Mouse (Mus musculus): ENCODE data around the gene Gon4l. TPM values are rescaled to one million over a fixed set of nuclear protein-coding genes. Genes with fewer than 3 reads are reported as not detected.
"Not testable (repeated sequence)": the region's sequence is repeated elsewhere in the genome, so short reads cannot be mapped to it uniquely, and the experiment has no call there.

Gene Gon4l
- total RNA-seq (2017): 28.5 and 44.9 TPM in 2 replicates

DNA sequence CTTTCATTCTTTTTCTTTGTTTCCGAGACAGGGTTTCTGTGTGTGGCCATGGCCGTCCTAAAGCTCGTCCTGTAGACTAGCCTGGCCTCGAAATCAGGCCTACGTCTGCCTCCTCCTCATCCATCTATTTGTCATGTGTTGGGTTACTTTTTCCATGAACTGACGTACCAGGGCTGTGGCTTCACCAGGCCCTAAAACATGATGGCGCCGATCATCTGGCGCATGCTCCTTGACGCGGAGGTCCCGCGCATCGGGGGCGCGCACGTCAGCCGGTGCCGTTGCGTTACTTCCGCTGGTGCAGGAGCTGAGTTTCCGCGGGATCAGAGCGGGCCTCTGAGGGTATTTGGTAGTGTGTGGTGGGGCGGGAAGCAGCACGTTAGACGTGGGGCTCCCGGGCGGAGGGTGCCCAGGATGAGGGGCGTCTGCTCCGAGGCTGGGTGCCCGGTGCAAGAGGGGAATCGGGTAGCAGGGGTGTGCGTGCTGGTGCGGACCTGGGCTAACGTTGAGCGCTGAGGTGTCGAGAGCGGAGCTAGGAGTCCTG lies at the start of gene Gon4l:
Gene Gon4l, plus strand, starts transcription at position 281 of the 541 bp plus-strand sequence.
- ATAC-seq (replicated peaks in 1 of 2; ENCODE audit: insufficient read depth in 1 of 2, low FRiP score in 2 of 2, low TSS enrichment in 1 of 2, low read depth in 1 of 2, poor library complexity in 2 of 2, severe bottlenecking in 2 of 2): peak; percentile 74 to 86

DNA sequence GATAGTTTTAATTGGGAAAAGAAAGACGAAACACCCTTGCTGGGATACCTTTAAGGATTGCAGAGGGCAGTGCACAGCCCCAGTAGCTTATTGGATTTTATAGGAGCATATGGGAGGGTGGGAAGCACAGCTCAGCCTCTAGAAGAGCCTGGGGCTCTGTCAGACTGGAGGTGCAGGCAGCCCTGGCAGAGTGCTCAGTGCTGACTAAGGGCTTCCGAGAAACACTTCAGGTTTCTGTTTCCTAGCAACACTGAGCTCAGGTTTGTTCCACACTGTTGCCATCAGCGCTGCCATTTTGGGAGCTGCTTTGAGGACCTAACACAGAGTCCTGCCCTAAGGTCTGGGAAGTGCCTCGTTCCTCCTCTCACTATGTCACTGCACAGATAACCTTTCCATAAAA lies 48.7 kb upstream of the Gon4l start:
- not testable (repeated sequence) for ATAC-seq (replicated peaks in 1 of 2; ENCODE audit: insufficient read depth in 1 of 2, low FRiP score in 2 of 2, low TSS enrichment in 1 of 2, low read depth in 1 of 2, poor library complexity in 2 of 2, severe bottlenecking in 2 of 2)

DNA sequence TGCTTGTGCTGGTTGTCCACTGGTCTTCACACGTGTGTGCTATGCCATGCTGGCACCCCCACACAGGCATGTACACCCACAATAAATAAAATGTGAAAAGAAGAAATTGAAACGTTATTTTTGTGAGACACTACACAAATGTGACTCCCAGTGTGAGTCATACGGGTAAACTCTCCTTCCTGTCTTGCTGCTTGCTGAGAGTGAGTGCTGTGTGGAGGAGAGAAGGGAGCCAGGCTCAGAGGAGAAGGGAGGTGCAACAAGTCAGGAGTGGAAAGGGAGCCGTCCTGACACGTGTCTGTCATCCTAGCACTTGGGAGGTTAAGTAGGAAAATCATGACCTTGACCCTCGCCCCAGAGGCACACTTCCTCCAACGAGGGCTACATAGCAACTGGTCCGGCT lies 48.2 kb upstream of the Gon4l start:
- ATAC-seq (replicated peaks in 1 of 2; ENCODE audit: insufficient read depth in 1 of 2, low FRiP score in 2 of 2, low TSS enrichment in 1 of 2, low read depth in 1 of 2, poor library complexity in 2 of 2, severe bottlenecking in 2 of 2): not testable (repeated sequence)

DNA sequence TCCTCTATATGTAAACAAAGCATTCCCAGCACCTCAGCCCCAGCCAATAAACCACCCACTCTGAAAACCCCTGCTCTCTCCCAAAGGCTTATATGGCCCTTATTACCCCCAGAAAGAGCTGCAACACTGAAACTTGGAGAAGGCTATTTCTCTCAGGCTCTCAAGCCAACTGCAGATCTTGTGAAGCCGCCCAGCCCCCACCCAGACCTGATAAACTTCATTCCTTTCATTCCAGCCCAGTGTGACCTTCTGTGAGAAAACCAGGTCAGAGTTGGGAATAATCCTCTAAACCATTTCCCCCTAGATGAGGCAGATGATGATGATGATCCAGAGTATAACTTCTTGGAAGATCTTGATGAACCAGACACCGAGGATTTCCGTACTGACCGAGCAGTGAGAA lies 47.0 kb upstream of the Gon4l start:
- not testable (repeated sequence) for ATAC-seq (replicated peaks in 1 of 2; ENCODE audit: insufficient read depth in 1 of 2, low FRiP score in 2 of 2, low TSS enrichment in 1 of 2, low read depth in 1 of 2, poor library complexity in 2 of 2, severe bottlenecking in 2 of 2)

DNA sequence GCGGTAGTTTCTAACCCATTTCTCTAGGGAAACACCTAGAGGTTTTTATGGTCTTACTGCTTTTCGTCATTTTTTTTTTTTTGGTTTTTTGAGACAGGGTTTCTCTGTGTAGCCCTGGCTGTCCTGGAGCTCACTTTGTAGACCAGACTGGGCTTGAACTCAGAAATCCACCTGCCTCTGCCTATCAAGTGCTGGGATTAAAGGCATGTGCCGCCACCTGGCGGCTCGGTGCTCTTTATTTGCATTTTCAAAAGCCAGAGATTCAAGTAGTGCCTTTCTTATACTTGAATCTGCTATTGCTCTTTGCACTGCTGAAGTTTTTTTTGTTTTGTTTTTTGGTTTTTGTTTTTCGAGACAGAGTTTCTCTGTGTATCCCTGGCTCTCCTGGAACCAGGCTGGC lies 37.5 kb upstream of the Gon4l start:
- not testable (repeated sequence) for ATAC-seq (replicated peaks in 1 of 2; ENCODE audit: insufficient read depth in 1 of 2, low FRiP score in 2 of 2, low TSS enrichment in 1 of 2, low read depth in 1 of 2, poor library complexity in 2 of 2, severe bottlenecking in 2 of 2)

DNA sequence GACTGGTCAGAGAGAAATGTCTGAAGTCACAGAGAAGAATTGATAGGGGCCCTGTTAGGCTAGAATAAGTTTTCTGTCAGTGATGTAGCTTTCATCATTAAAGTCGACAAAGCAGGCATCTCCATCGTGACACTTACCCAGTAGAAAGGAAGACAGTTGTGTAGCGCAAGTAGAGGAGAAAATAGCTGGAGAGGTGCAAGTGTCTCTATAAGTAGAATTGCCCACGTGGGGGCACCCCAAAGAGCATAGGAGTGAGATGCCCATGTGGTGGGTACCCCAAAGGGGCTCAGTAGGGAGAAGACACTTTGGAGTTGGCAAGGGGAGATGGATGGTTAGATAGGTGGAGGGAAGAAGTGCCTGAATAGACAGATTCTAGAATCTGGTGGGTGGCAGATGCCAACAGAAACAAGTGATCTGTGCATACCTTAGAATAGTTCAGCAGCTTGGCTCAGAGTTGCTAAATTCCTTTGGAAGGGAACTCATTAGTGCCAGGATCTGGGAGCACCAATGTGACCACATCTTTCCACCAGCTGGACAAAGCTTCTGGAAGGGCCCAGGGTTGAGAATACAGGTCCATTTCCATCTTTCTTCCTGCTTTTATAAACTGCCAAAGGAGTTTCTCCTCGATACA lies 31.0 kb upstream of the Gon4l start:
- no peak for ATAC-seq (replicated peaks in 1 of 2; ENCODE audit: insufficient read depth in 1 of 2, low FRiP score in 2 of 2, low TSS enrichment in 1 of 2, low read depth in 1 of 2, poor library complexity in 2 of 2, severe bottlenecking in 2 of 2)

DNA sequence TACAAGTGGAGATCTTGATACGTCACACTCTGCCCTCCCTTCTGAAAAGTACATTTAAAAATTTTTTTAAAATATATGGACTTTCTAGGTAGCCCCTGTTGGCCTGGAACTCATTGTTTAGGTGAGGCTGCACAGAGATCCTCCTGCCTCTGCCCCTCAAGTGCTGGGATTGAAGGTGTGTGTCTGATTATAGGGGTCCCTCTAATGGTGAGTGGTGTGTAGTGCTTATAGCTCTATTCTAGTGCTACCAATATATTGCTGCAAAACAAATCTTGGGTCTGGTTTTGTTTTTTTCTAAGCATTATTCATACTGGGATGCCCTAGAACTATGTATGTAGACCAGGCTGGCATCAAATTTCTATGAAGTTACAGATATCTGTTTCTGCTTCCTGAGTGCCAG lies 9.3 kb upstream of the Gon4l start:
- ATAC-seq (replicated peaks in 1 of 2; ENCODE audit: insufficient read depth in 1 of 2, low FRiP score in 2 of 2, low TSS enrichment in 1 of 2, low read depth in 1 of 2, poor library complexity in 2 of 2, severe bottlenecking in 2 of 2): no peak

DNA sequence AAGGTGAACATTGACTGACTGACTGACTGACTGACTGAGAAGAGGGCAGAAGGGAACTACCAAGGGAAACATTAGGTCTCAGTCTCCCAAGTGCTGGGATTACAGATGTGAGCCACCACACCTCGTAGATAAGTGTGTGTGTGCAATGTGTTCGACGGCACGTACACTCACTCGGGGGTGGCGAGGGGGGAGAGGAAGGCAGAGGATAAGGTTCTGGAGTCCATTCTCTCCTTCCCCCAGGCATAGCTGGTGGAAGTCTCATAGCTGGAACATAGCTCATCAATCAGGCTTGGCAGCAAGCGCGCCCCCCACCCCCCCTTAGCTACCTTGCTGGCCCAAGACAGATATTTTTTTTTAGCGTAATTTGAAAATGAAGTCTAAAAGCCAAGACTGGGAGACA lies 7.8 kb upstream of the Gon4l start:
- no peak for ATAC-seq (replicated peaks in 1 of 2; ENCODE audit: insufficient read depth in 1 of 2, low FRiP score in 2 of 2, low TSS enrichment in 1 of 2, low read depth in 1 of 2, poor library complexity in 2 of 2, severe bottlenecking in 2 of 2)

DNA sequence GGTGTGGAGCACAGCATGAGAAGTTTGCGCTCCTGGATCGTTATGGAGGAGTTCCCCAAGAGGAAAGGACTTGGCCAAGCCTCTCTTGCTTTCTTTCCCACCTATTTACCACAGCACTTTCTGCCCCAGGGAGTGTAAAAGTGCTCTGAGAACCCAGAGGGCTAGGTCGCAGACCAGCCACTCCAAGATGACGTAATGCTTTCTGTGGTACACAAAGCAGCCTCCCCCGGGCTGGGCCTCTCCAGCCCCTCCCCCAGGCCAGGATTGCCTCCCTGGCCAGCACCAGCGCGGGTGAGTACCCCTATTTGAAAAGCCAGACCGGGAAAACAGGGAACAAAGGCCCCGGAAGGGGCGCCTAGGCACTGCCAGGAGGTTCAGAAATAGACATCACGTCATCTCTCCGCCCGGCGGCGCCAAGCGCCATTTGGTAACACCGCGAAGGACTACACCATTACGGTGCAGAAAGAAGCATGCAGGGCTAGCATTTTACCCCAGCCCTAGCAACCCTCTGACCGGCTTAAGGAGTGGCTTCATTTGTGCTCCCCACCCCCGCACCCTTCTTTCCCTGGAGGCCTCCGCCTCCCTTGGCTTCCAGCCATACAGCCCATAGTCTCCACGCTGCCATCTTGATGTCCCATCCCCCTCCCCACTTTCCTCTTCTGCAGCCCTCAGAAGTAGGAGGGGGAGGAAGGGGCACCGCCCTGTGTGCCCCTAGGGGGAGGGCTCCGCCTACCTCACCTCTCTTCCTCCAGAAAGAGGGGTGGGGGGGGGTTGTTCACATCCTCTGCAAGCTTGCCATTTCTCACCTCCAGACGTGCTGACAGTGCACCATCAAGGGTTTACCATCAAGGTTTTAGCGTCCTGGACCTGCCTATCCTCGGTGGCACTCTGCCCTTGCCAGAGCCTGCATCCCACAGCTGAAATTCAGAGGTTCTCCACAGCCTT lies 3.6 kb upstream of the Gon4l start:
- peak; percentile 53 to 59 for ATAC-seq (replicated peaks in 1 of 2; ENCODE audit: insufficient read depth in 1 of 2, low FRiP score in 2 of 2, low TSS enrichment in 1 of 2, low read depth in 1 of 2, poor library complexity in 2 of 2, severe bottlenecking in 2 of 2)

DNA sequence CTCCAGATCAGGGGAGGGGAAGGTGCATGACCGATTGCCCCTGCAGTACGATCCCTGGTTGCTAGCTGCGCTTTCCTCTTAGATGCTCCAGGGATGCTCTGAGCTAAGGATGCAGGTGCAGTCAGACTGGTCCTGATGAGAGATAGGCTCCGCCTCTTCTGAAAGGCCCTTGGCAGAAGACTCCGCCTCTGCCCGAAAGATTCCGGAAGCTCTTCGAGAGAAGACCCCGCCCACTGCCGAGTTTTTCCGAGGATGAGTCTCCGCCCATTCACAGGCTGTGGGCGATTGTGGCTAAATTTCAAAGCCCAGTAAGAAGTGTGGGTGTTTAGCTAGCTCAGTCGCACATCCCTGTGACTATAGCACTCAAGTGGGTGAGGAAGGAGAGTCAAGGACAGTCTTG lies 2.6 kb upstream of the Gon4l start:
- peak; percentile 51 to 74 for ATAC-seq (replicated peaks in 1 of 2; ENCODE audit: insufficient read depth in 1 of 2, low FRiP score in 2 of 2, low TSS enrichment in 1 of 2, low read depth in 1 of 2, poor library complexity in 2 of 2, severe bottlenecking in 2 of 2)

DNA sequence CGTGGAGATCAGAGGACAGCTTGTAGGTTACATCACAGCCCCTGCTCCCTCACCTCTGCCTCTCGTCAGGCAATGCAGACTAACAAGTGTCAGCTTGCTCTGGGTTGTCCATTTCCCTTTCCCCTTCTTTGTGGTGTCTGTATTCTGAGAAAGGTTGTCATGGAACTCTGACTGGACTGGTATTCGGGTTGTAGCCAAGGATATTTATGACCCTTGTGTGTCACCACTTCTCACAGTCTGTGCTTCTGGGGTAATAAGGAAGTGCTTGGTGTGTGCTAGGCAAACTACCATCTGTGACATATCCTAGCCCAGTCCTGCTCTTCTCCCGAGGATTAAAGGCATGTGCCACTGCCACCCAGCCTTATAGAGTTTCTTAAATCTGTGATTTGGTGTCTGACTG lies 14.1 kb downstream of the Gon4l start:
- ATAC-seq (replicated peaks in 1 of 2; ENCODE audit: insufficient read depth in 1 of 2, low FRiP score in 2 of 2, low TSS enrichment in 1 of 2, low read depth in 1 of 2, poor library complexity in 2 of 2, severe bottlenecking in 2 of 2): no peak

DNA sequence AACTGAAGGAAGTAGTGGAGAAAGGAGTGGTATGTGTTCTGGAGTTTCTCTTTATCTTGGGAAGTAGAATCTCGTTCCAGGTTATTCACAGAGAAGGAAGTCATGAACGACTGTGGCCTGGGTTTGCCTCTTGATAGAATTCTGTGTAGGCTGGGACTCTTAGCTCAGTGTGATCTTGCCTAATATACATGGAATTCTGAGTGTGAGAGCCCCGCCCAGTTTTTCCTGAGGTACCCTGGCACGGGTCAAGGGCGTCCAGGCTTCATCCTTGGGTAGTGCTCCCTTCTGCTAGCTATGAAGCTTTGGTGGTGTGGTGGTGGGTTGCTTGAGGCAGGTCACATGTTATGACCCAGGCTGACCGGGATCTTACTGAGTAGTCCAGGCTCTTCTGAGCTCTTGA lies 20.8 kb downstream of the Gon4l start:
- no peak for ATAC-seq (replicated peaks in 1 of 2; ENCODE audit: insufficient read depth in 1 of 2, low FRiP score in 2 of 2, low TSS enrichment in 1 of 2, low read depth in 1 of 2, poor library complexity in 2 of 2, severe bottlenecking in 2 of 2)

DNA sequence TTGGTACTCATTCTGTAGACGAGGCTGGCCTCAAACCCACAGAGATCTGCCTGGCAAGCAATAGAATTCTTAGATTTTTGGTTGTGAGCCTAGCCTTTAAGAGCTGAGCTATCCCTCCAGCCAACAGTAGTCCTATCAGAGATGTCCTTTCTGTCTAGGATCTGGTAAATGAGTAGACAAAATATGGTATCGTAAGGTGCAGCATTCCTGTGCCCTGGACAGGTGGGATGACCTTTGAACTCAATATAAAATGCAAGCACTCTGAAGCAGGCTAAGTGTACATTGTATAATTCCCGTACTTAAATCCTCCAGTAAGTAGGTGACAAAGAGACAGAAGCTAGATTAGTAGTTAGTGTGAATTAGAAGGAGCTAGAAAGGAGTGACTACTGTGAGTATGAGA lies 27.1 kb downstream of the Gon4l start:
- ATAC-seq (replicated peaks in 1 of 2; ENCODE audit: insufficient read depth in 1 of 2, low FRiP score in 2 of 2, low TSS enrichment in 1 of 2, low read depth in 1 of 2, poor library complexity in 2 of 2, severe bottlenecking in 2 of 2): no peak

DNA sequence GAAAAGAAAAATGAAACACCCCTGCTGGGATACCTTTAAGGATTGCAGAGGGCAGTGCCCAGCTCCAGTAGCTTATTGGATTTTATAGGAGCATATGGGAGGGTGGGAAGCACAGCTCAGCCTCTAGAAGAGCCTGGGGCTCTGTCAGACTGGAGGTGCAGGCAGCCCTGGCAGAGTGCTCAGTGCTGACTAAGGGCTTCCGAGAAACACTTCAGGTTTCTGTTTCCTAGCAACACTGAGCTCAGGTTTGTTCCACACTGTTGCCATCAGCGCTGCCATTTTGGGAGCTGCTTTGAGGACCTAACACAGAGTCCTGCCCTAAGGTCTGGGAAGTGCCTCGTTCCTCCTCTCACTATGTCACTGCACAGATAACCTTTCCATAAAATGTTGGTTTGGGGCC lies 31.7 kb downstream of the Gon4l start:
- not testable (repeated sequence) for ATAC-seq (replicated peaks in 1 of 2; ENCODE audit: insufficient read depth in 1 of 2, low FRiP score in 2 of 2, low TSS enrichment in 1 of 2, low read depth in 1 of 2, poor library complexity in 2 of 2, severe bottlenecking in 2 of 2)

DNA sequence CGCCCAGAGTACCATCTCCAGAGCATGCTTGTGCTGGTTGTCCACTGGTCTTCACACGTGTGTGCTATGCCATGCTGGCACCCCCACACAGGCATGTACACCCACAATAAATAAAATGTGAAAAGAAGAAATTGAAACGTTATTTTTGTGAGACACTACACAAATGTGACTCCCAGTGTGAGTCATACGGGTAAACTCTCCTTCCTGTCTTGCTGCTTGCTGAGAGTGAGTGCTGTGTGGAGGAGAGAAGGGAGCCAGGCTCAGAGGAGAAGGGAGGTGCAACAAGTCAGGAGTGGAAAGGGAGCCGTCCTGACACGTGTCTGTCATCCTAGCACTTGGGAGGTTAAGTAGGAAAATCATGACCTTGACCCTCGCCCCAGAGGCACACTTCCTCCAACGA lies 32.1 kb downstream of the Gon4l start:
- ATAC-seq (replicated peaks in 1 of 2; ENCODE audit: insufficient read depth in 1 of 2, low FRiP score in 2 of 2, low TSS enrichment in 1 of 2, low read depth in 1 of 2, poor library complexity in 2 of 2, severe bottlenecking in 2 of 2): not testable (repeated sequence)

DNA sequence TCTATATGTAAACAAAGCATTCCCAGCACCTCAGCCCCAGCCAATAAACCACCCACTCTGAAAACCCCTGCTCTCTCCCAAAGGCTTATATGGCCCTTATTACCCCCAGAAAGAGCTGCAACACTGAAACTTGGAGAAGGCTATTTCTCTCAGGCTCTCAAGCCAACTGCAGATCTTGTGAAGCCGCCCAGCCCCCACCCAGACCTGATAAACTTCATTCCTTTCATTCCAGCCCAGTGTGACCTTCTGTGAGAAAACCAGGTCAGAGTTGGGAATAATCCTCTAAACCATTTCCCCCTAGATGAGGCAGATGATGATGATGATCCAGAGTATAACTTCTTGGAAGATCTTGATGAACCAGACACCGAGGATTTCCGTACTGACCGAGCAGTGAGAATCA lies 33.4 kb downstream of the Gon4l start:
- not testable (repeated sequence) for ATAC-seq (replicated peaks in 1 of 2; ENCODE audit: insufficient read depth in 1 of 2, low FRiP score in 2 of 2, low TSS enrichment in 1 of 2, low read depth in 1 of 2, poor library complexity in 2 of 2, severe bottlenecking in 2 of 2)

DNA sequence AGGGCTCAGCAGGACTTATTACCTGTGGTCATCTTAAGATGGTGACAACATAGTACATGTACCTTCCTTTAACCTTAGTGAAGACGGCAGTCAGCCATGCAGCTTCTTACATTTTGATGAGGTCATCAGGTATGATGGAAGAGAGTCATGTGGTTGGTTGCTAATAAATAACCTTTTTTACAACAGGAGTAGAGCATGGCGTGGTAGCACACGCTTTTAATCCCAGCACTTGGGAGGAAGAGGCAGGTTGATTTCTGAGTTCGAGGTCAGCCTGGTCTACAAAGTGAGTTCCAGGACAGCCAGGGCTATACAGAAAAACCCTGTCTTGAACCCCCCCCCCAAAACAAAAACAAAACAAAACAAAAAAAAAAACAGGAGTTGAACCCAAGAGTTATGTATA lies 47.5 kb downstream of the Gon4l start:
- ATAC-seq (replicated peaks in 1 of 2; ENCODE audit: insufficient read depth in 1 of 2, low FRiP score in 2 of 2, low TSS enrichment in 1 of 2, low read depth in 1 of 2, poor library complexity in 2 of 2, severe bottlenecking in 2 of 2): not testable (repeated sequence)

DNA sequence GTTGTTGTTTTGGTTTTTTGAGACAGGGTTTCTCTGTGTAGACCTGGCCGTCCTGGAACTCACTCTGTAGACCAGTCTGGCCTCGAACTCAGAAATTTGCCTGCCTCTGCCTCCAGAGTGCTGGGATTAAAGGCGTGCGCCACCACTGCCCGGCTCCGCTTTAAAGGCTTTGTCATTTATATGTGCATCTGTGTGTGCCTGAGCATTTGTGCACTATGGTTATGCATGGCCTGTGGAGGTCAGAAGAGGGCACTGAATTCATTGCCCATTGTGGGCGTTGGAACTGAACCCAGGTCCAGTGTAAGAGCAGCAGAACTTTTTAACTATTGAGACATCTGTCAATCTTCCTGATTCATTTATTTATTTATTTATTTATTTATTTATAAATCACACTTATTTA lies 58.0 kb downstream of the Gon4l start:
- ATAC-seq (replicated peaks in 1 of 2; ENCODE audit: insufficient read depth in 1 of 2, low FRiP score in 2 of 2, low TSS enrichment in 1 of 2, low read depth in 1 of 2, poor library complexity in 2 of 2, severe bottlenecking in 2 of 2): not testable (repeated sequence)
